Mouse (Mus musculus): ENCODE data around the gene Sri.

DNA sequence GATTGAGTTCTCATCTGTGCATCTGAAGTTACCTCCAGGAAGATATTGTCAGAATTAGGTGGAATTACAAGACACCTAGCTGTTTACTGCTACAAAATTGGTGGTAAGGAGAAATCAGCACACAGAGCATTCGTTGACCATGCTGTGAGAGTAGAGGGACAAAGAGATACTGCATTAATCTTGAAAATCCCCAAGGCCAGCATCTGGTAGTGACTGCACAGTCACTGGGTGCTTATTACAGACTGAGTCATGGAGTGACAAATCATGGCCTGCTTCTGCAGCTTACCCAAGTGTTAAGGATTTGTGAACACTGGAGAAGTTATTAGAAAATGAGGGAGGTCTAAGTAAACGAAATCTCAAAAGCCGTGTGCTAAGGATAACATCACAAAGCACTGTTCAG, 32.6 kb upstream of the Sri start:
- TF ChIP-seq POLR2A (IDR thresholded peaks at IDR 0.05; ENCODE audit: borderline replicate concordance, extremely low read depth, low read depth, low read length) (no peak), CTCF (IDR thresholded peaks at IDR 0.05; ENCODE audit: insufficient read depth, low read length) (no peak)
